Mouse (Mus musculus): Measurements from ENCODE around the gene Pnpla7. TPM values are rescaled to one million over a fixed set of nuclear protein-coding genes. Genes with fewer than 3 reads are reported as not detected.

The Pnpla7 gene
- polyA plus RNA-seq, 1 experiment from 2014 or later = 2.9 TPM

DNA sequence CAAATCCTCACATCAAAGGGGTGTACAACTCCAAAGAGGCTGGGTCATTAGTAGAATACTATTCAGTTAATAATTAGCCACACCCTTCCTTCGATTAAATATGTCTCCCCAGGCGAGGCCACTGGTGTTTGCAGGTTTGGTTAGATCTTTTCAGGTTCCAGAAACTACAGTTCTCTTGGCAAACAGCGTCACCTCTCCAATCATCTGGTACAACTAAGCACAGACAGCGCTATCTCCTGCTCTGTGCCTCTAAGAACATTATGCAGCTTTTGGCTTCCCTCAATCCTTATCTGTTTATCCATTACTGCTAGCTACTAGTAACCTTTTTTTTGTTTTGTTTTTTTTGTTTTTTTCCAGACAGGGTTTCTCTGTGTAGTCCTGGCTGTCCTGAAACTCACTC, 93.7 kb downstream of the Pnpla7 start:
- no peaks in the 10 kb centered on the region for H3K4me1 ChIP-seq (replicated peaks; ENCODE audit: control insufficient read depth, insufficient read depth, low read length)
- H3K27ac ChIP-seq (ENCODE audit: low read depth, low read length) = no peak overlapping the region
- no peak for DNase-seq (ENCODE audit: low spot score)
- WGBS = 82% methylated on average over 4 of the region's 4 CpGs
- no peaks in the 10 kb centered on the region for H3K27me3 ChIP-seq (ENCODE audit: control insufficient read depth, insufficient read depth, low read length)
- no peaks in the 10 kb centered on the region for H3K9me3 ChIP-seq (ENCODE audit: control insufficient read depth, low read length)
- H3K4me3 ChIP-seq (ENCODE audit: low read depth, low read length) = no peak overlapping the region
- H3K9ac ChIP-seq (ENCODE audit: low read depth, low read length) = no peak overlapping the region
- H3K4me2 ChIP-seq (replicated peaks; ENCODE audit: low read depth, low read length) = no peak overlapping the region
- no peaks in the 10 kb centered on the region for H3K36me3 ChIP-seq (ENCODE audit: control insufficient read depth, insufficient read depth, low read length)
- no peak for ATAC-seq (ENCODE audit: low FRiP score)

DNA sequence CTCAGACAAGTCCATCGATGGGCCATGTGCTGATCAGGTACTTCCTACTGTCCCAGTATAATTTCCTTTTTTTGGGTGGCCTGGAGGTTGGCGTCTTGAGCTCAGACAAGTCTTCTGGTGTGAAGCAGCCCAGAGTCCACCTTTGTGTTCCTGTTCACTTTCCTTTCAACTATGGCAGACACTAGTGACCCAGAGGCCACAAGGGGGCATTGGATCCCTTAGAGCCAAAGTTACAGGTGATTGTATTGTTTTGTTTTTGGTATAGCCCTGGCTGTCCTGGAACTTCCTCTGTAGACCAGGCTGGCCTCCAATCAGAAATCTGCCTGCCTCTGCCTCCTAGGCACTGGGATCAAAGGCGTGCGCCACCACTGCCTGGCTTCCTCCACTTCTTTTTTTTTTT, 96.6 kb downstream of the Pnpla7 start:
- no peaks in the 10 kb centered on the region for H3K4me1 ChIP-seq (replicated peaks; ENCODE audit: control insufficient read depth, insufficient read depth, low read length)
- ATAC-seq (ENCODE audit: low FRiP score) (no peak), DNase-seq (ENCODE audit: low spot score) (no peak)
- H3K27me3 ChIP-seq (ENCODE audit: control insufficient read depth, insufficient read depth, low read length) = no peaks in the 10 kb centered on the region
- 95% methylated on average over 4 of the region's 4 CpGs for WGBS
- no peak overlapping the region for H3K9ac ChIP-seq (ENCODE audit: low read depth, low read length)
- no peaks in the 10 kb centered on the region for H3K9me3 ChIP-seq (ENCODE audit: control insufficient read depth, low read length)
- H3K4me2 ChIP-seq (replicated peaks; ENCODE audit: low read depth, low read length) = no peak overlapping the region
- no peaks in the 10 kb centered on the region for H3K36me3 ChIP-seq (ENCODE audit: control insufficient read depth, insufficient read depth, low read length)
- no peak overlapping the region for H3K27ac ChIP-seq (ENCODE audit: low read depth, low read length)
- H3K4me3 ChIP-seq (ENCODE audit: low read depth, low read length) = no peak overlapping the region

DNA sequence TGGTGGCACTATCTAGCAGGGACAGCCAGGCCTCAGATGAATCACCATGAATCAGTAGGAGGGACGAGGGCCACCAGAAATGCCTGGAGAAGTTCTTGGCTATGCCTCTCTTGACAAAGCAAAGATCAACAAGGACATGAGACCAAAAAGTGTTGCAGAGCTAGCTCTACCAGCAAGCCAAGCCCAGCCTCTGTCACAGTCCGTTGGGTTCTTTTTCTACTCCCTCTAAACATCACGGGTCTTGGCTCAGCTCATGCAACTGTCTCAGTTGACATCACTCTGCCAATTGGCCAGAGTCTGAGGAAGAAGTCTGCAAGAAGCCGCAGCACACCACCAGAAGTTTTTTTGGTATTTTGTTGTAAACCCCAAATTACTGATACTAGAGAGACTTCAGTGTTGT, 99.7 kb downstream of the Pnpla7 start:
- H3K27me3 ChIP-seq (ENCODE audit: control insufficient read depth, insufficient read depth, low read length) = no peaks in the 10 kb centered on the region
- no peak overlapping the region for H3K9ac ChIP-seq (ENCODE audit: low read depth, low read length)
- DNase-seq (ENCODE audit: low spot score) (no peak), ATAC-seq (ENCODE audit: low FRiP score) (no peak)
- no peaks in the 10 kb centered on the region for H3K36me3 ChIP-seq (ENCODE audit: control insufficient read depth, insufficient read depth, low read length)
- H3K4me2 ChIP-seq (replicated peaks; ENCODE audit: low read depth, low read length) = no peak overlapping the region
- H3K27ac ChIP-seq (ENCODE audit: low read depth, low read length) = no peak overlapping the region
- WGBS = 70% methylated on average over 4 of the region's 4 CpGs
- H3K4me3 ChIP-seq (ENCODE audit: low read depth, low read length) = no peak overlapping the region
- H3K9me3 ChIP-seq (ENCODE audit: control insufficient read depth, low read length) = no peaks in the 10 kb centered on the region
- H3K4me1 ChIP-seq (replicated peaks; ENCODE audit: control insufficient read depth, insufficient read depth, low read length) = no peaks in the 10 kb centered on the region

DNA sequence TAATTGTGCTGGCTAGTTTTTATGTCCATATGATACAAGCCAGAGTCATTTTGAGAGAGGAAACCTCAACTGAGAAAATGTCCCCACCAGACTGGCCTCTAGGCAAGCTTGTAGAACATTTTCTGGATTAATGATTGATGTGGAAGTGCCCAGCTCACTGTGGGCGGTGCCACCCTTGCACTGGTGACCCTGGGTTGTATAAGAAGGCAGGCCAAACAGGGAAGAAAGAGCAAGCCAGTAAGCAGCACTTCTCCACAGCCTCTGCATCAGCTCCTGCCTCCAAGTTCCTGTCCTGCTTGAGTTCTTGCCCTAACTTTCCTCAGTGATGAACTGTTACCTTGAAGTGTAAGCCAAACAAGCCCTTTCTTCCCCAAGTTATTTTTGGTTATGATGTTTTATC, 103.1 kb downstream of the Pnpla7 start:
- DNase-seq (ENCODE audit: low spot score) (no peak), ATAC-seq (ENCODE audit: low FRiP score) (no peak)
- no peaks in the 10 kb centered on the region for H3K9me3 ChIP-seq (ENCODE audit: control insufficient read depth, low read length)
- H3K27ac ChIP-seq (ENCODE audit: low read depth, low read length) = no peak overlapping the region
- no peak overlapping the region for H3K4me2 ChIP-seq (replicated peaks; ENCODE audit: low read depth, low read length)
- WGBS = 64% methylated on average over 1 of the region's 1 CpGs
- H3K36me3 ChIP-seq (ENCODE audit: control insufficient read depth, insufficient read depth, low read length) = no peaks in the 10 kb centered on the region
- no peaks in the 10 kb centered on the region for H3K27me3 ChIP-seq (ENCODE audit: control insufficient read depth, insufficient read depth, low read length)
- H3K4me3 ChIP-seq (ENCODE audit: low read depth, low read length) = no peak overlapping the region
- no peak overlapping the region for H3K9ac ChIP-seq (ENCODE audit: low read depth, low read length)
- no peaks in the 10 kb centered on the region for H3K4me1 ChIP-seq (replicated peaks; ENCODE audit: control insufficient read depth, insufficient read depth, low read length)

DNA sequence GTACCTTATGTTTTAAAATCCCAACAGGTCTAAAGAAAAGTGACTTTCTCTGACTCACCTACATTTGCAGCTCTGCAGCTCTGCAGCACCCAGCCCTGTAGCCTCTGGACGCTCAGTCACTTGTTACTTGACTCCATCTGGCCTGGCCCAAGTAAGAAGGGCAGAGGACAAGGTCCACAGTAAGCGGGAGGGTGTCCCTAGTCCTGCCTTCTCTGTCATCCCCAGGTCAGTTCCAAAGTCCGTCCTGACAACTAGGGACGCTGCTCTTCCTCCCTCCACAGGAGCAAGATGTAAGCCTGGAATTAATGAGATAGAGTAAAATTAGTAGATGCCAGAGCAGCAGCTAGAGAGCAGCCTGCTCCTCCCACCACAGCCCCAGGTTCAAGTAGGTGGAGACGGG, 104.2 kb downstream of the Pnpla7 start, which contains the start of gene Entpd8:
TSS of gene Entpd8 (plus strand) at position 229 of the 400 bp plus-strand sequence.
- WGBS = 61% methylated on average over 5 of the region's 5 CpGs
- Histone ChIP-seq H3K4me2 (replicated peaks; ENCODE audit: low read depth, low read length) (no peak within 1 kb of the TSS), H3K4me3 (ENCODE audit: low read depth, low read length) (no peak within 1 kb of the TSS), H3K4me1 (replicated peaks; ENCODE audit: control insufficient read depth, insufficient read depth, low read length) (no peaks in the 10 kb centered on the region), H3K27ac (ENCODE audit: low read depth, low read length) (no peak within 1 kb of the TSS), H3K9ac (ENCODE audit: low read depth, low read length) (no peak within 1 kb of the TSS), H3K9me3 (ENCODE audit: control insufficient read depth, low read length) (no peaks in the 10 kb centered on the region), H3K36me3 (ENCODE audit: control insufficient read depth, insufficient read depth, low read length) (no peaks in the 10 kb centered on the region), H3K27me3 (ENCODE audit: control insufficient read depth, insufficient read depth, low read length) (no peaks in the 10 kb centered on the region)
- DNase-seq (ENCODE audit: low spot score) (no peak), ATAC-seq (ENCODE audit: low FRiP score) (no peak)

DNA sequence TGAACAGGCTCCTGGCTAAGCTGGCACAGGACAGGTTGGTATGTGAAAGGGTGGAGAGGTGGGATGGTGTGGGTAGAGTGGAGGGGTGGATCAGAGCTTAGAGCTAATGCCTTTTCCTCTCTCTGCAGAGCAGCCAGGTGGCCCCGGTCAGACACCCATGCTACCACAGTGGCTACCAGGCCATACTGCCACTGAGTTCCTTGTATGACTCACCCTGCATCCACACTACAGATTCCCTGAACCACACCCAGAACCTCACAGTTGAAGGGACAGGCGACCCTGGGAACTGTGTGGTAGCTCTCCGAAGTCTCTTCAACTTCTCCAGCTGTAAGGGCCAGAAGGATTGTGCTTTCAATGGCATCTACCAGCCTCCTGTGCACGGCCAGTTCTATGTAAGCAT, 107.9 kb downstream of the Pnpla7 start:
- H3K9me3 ChIP-seq (ENCODE audit: control insufficient read depth, low read length) = no peaks in the 10 kb centered on the region
- ATAC-seq (ENCODE audit: low FRiP score) = no peak
- H3K4me1 ChIP-seq (replicated peaks; ENCODE audit: control insufficient read depth, insufficient read depth, low read length) = no peaks in the 10 kb centered on the region
- no peak overlapping the region for H3K9ac ChIP-seq (ENCODE audit: low read depth, low read length)
- H3K27me3 ChIP-seq (ENCODE audit: control insufficient read depth, insufficient read depth, low read length) = no peaks in the 10 kb centered on the region
- H3K36me3 ChIP-seq (ENCODE audit: control insufficient read depth, insufficient read depth, low read length) = no peaks in the 10 kb centered on the region
- 88% methylated on average over 4 of the region's 4 CpGs for WGBS
- H3K27ac ChIP-seq (ENCODE audit: low read depth, low read length) = no peak overlapping the region
- no peak overlapping the region for H3K4me2 ChIP-seq (replicated peaks; ENCODE audit: low read depth, low read length)
- H3K4me3 ChIP-seq (ENCODE audit: low read depth, low read length) = no peak overlapping the region
- no peak for DNase-seq (ENCODE audit: low spot score)

DNA sequence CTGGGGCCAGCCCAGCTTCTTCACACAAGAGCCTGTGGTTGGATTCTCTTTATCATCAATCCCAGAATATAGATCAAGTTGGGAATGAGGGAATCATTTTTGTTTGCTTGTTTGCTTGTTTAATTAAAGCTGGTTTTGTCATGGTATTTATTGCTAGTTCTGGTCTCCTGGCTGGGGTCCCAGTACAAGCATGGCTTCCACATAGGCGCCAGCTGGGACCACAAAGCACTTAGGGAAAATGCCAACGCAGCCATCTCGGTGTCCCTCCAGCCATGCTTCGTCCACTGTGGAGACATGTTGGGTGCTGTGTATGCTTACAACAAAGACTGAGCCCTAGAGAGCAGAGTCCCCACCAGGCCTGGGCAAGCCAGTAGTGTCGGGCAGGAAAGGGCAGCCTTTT, 109.7 kb downstream of the Pnpla7 start:
- Histone ChIP-seq H3K9ac (ENCODE audit: low read depth, low read length) (no peak overlapping the region), H3K4me1 (replicated peaks; ENCODE audit: control insufficient read depth, insufficient read depth, low read length) (no peaks in the 10 kb centered on the region), H3K9me3 (ENCODE audit: control insufficient read depth, low read length) (no peaks in the 10 kb centered on the region), H3K4me2 (replicated peaks; ENCODE audit: low read depth, low read length) (no peak overlapping the region), H3K36me3 (ENCODE audit: control insufficient read depth, insufficient read depth, low read length) (no peaks in the 10 kb centered on the region), H3K27me3 (ENCODE audit: control insufficient read depth, insufficient read depth, low read length) (no peaks in the 10 kb centered on the region), H3K4me3 (ENCODE audit: low read depth, low read length) (no peak overlapping the region), H3K27ac (ENCODE audit: low read depth, low read length) (no peak overlapping the region)
- 93% methylated on average over 5 of the region's 5 CpGs for WGBS
- ATAC-seq (ENCODE audit: low FRiP score) (no peak), DNase-seq (ENCODE audit: low spot score) (no peak)

DNA sequence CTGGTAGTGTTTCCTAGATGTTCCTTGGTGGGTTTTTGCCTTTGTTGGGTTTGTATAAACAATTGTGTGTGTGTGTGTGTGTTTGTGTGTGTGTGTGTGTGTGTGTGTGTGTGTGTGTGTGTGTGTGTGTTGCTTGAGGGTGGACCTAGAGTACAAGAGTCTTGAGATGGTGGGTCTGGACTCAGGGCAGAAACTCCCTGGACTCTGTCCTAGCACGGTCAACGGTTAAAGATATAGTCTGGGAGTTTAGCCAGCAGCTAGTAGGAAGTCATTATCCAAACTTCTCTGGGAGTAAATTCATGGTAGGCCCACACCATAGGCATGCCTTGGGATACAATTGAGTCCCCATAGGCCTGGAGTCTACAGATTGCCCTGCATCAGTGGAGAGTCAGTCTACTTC, 112.0 kb downstream of the Pnpla7 start:
- no peaks in the 10 kb centered on the region for H3K9me3 ChIP-seq (ENCODE audit: control insufficient read depth, low read length)
- no peaks in the 10 kb centered on the region for H3K36me3 ChIP-seq (ENCODE audit: control insufficient read depth, insufficient read depth, low read length)
- no peak overlapping the region for H3K4me3 ChIP-seq (ENCODE audit: low read depth, low read length)
- DNase-seq (ENCODE audit: low spot score) (no peak), ATAC-seq (ENCODE audit: low FRiP score) (no peak)
- no peak overlapping the region for H3K4me2 ChIP-seq (replicated peaks; ENCODE audit: low read depth, low read length)
- H3K27ac ChIP-seq (ENCODE audit: low read depth, low read length) = no peak overlapping the region
- no peaks in the 10 kb centered on the region for H3K4me1 ChIP-seq (replicated peaks; ENCODE audit: control insufficient read depth, insufficient read depth, low read length)
- 98% methylated on average over 2 of the region's 2 CpGs for WGBS
- no peaks in the 10 kb centered on the region for H3K27me3 ChIP-seq (ENCODE audit: control insufficient read depth, insufficient read depth, low read length)
- no peak overlapping the region for H3K9ac ChIP-seq (ENCODE audit: low read depth, low read length)

DNA sequence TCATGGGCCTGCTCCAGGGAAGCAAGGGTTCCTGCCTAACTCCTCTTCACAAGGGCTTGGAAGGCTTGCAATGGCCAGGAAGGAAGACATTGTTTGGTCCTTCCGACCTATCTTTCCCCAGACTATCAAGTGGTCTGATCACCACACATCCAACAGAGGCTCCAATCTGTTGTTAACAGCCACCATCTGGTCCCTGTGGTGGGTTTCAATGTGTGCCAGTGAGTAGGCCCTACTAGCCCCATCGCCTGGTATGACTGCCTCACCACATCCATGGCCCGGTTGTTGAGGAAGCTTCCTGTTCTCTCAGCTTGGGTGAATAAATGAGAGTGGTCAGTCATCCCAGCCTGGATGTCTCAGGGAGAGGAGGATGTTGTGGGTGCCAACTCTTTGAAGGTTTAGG, 112.8 kb downstream of the Pnpla7 start:
- no peak overlapping the region for H3K4me2 ChIP-seq (replicated peaks; ENCODE audit: low read depth, low read length)
- WGBS = 85% methylated on average over 3 of the region's 3 CpGs
- H3K36me3 ChIP-seq (ENCODE audit: control insufficient read depth, insufficient read depth, low read length) = no peaks in the 10 kb centered on the region

More for the DNA sequence above, 112.8 kb downstream of the Pnpla7 start:
- DNase-seq (ENCODE audit: low spot score) (no peak), ATAC-seq (ENCODE audit: low FRiP score) (no peak)
- Histone ChIP-seq H3K4me3 (ENCODE audit: low read depth, low read length) (no peak overlapping the region), H3K27me3 (ENCODE audit: control insufficient read depth, insufficient read depth, low read length) (no peaks in the 10 kb centered on the region), H3K27ac (ENCODE audit: low read depth, low read length) (no peak overlapping the region), H3K4me1 (replicated peaks; ENCODE audit: control insufficient read depth, insufficient read depth, low read length) (no peaks in the 10 kb centered on the region), H3K9ac (ENCODE audit: low read depth, low read length) (no peak overlapping the region), H3K9me3 (ENCODE audit: control insufficient read depth, low read length) (no peaks in the 10 kb centered on the region)
